Mouse (Mus musculus) brown adipose tissue, adult 24 weeks (tissue): ENCODE data around the gene Dpf1. TPM values are rescaled to one million over a fixed set of nuclear protein-coding genes. Genes with fewer than 3 reads are reported as not detected.

ENCODE experiments used
- H3K27ac ChIP-seq: fragments of 200-500 bp; replicated peaks from 2 replicates; pipeline ENCODE4 v1.5.1; 2012; ENCODE audit warnings: low read depth, mild to moderate bottlenecking, low read length
- H3K4me1 ChIP-seq: fragments of 200-500 bp; 2 replicates; pipeline ENCODE4 v1.6.1; 2012; ENCODE audit warnings: low read length, mixed read lengths; ENCODE audit not compliant: control insufficient read depth, insufficient read depth, insufficient read length
- H3K4me3 ChIP-seq: fragments of 200-500 bp; 2 replicates; pipeline ENCODE4 v1.5.1; 2012; ENCODE audit warnings: low read depth, mild to moderate bottlenecking, low read length, moderate library complexity; ENCODE audit not compliant: insufficient read depth
- polyA plus RNA-seq: library from polyadenylated mRNA; stranded (reverse); fragments of >200 nt; gene quantifications from 2 replicates; pipeline ENCODE4 v1.2.4, GENCODE M21; 2012; ENCODE audit not compliant: missing spikeins, insufficient read depth, insufficient read length

Dpf1 gene
- not detected in 2 replicates for polyA plus RNA-seq

- no peak within 1 kb of the TSS for H3K27ac ChIP-seq
- peaks cover 3% of the 10 kb centered on the region for H3K4me1 ChIP-seq
- peak within 1 kb of the TSS; percentile 39; the same call in 1 of the 2 replicates for H3K4me3 ChIP-seq
Observed at GRCm38 (mm10) chr7:29303738-29304462, at the start of gene Dpf1. Dpf1 (plus strand) TSS chr7:29303951.

DNA sequence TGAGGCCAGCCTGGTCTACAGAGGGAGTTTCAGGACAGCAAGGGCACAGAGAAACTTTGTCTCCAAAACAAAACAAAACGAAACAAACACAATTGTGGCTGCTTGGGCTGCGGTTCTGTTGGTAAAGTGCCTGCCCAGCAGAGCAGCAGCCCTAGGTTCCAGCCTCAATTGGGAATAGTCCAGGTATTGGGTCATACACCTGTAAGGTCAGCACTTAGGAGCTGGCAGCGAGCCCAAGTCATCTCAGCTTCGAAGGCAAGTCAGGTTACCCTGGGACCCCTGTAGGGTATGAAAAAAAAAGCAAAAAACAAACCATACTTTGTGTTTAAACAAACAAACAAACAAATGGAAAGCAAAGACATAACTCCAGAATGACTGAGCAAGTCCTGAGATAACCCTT is 47.9 kb upstream of the Dpf1 start:
- H3K27ac ChIP-seq: no peak overlapping the region
- no peaks in the 10 kb centered on the region for H3K4me1 ChIP-seq
- H3K4me3 ChIP-seq: no peak overlapping the region

- no peak overlapping the region for H3K27ac ChIP-seq
- H3K4me1 ChIP-seq: no peaks in the 10 kb centered on the region
Observed at GRCm38 (mm10) chr7:29257368-29257767, 46.4 kb upstream of the Dpf1 start.

GRCm38 (mm10) chr7:29259781-29260730 is 43.7 kb upstream of the Dpf1 start:
- H3K4me1 ChIP-seq: no peaks in the 10 kb centered on the region
- no peak overlapping the region for H3K4me3 ChIP-seq
- H3K27ac ChIP-seq: no peak overlapping the region

More at GRCm38 (mm10) chr7:29257368-29257767, 46.4 kb upstream of the Dpf1 start:
- H3K4me3 ChIP-seq: no peak overlapping the region

GRCm38 (mm10) chr7:29262151-29262550 is 41.6 kb upstream of the Dpf1 start:
- Histone ChIP-seq H3K4me3 (no peak overlapping the region), H3K27ac (no peak overlapping the region), H3K4me1 (no peaks in the 10 kb centered on the region)

GRCm38 (mm10) chr7:29263831-29264230 is 39.9 kb upstream of the Dpf1 start:
- no peak overlapping the region for H3K27ac ChIP-seq

DNA sequence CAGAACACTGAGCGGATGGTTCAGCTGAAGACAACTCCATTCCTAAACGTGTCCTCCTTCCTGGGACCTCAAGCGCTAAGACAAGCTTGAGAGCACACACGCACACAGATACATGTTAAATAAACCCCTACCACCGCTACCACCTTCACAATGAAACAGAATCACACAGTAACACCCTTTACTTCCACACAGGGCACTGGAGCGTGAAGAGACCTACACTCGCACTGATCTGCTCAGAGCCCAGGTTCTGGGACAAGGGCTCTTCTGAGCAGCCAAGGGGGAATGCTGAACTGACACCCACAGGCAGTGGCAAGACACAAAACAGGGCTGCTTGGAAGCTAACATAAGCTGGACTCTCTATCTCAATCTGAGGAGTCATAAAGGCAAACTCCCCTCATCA is 38.1 kb upstream of the Dpf1 start:
- H3K27ac ChIP-seq: no peak overlapping the region
- no peak overlapping the region for H3K4me3 ChIP-seq
- no peaks in the 10 kb centered on the region for H3K4me1 ChIP-seq

More at GRCm38 (mm10) chr7:29263831-29264230, 39.9 kb upstream of the Dpf1 start:
- H3K4me1 ChIP-seq: no peaks in the 10 kb centered on the region
- H3K4me3 ChIP-seq: no peak overlapping the region

- no peaks in the 10 kb centered on the region; the same call in 1 of the 2 replicates for H3K4me1 ChIP-seq
- H3K27ac ChIP-seq: no peak overlapping the region
- H3K4me3 ChIP-seq: no peak overlapping the region
Observed at GRCm38 (mm10) chr7:29266931-29267330, 36.8 kb upstream of the Dpf1 start.

- no peak overlapping the region for H3K4me3 ChIP-seq
- no peak overlapping the region for H3K27ac ChIP-seq
- H3K4me1 ChIP-seq: no peaks in the 10 kb centered on the region; the same call in 1 of the 2 replicates
Observed at GRCm38 (mm10) chr7:29270445-29270844, 33.3 kb upstream of the Dpf1 start.

DNA sequence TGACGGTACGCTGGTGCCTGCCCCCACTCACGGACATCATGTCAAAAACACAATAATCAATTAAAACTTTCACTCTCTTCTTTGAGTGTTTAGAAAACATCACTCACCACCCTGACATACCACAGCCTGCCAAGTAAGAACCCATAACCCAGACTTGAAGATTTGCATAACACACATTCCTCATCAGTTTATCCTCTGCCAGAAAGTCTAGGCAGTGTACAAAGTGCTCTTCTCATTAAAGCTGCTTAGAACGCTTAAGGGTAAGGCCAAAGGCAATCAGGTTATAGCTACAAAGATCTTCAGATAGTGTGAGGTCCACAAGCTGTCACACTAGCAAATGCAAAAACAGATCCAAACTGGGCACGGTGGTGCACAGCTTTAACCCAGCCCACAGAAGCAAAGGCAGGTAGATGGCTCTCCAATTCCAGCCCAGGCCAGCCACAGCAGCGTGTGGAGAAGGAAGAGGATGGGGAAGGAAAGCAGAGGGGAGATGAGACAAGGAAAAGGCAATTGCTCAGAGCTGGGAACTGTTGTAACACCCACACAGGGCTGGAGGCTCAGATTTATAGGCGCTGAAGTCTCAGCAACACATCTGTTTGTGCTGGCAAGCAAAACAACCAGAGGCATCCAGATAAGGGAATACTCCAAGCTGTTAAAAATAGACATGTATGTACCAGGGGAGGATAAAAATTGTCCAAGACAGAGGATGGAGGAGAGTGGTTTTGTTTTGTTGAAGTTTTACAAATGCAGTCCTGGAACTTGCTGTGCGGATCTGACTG is 31.9 kb upstream of the Dpf1 start:
- Histone ChIP-seq H3K27ac (no peak overlapping the region), H3K4me3 (no peak overlapping the region)

GRCm38 (mm10) chr7:29276715-29277114 is 27.0 kb upstream of the Dpf1 start:
- Histone ChIP-seq H3K4me3 (no peak overlapping the region), H3K4me1 (no peaks in the 10 kb centered on the region; the same call in 1 of the 2 replicates), H3K27ac (peak overlapping the region; percentile 56; the same call in 1 of the 2 replicates)

More for the DNA sequence above, 31.9 kb upstream of the Dpf1 start:
- H3K4me1 ChIP-seq: no peaks in the 10 kb centered on the region; the same call in 1 of the 2 replicates

DNA sequence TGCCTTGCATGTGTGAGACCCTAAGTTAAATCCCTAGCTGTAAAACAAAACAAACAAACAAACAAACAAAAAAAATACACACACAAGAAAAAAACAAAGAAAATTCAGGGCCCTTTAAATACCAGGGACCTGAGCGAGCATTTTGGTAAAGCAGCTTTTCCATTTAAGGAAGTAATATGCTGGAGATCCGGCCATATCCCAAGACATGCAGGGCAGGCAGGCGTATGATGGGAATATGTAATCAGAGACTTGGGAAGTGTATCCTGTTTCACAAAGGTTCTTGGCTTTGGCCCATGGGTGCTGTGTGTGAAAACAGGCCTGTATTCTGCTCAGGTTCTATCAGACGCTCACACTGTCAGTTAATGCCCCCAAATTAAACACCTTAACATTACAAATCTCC is 26.2 kb upstream of the Dpf1 start:
- Histone ChIP-seq H3K4me1 (no peaks in the 10 kb centered on the region), H3K4me3 (no peak overlapping the region), H3K27ac (peak overlapping the region; percentile 56; the same call in 1 of the 2 replicates)

GRCm38 (mm10) chr7:29279261-29279660 is 24.5 kb upstream of the Dpf1 start:
- Histone ChIP-seq H3K4me1 (no peaks in the 10 kb centered on the region), H3K4me3 (no peak overlapping the region), H3K27ac (no peak overlapping the region)

GRCm38 (mm10) chr7:29279924-29280323 is 23.8 kb upstream of the Dpf1 start:
- Histone ChIP-seq H3K4me3 (no peak overlapping the region), H3K27ac (0 out of 2 replicates have a peak overlapping the region, but pooled peaks have one; percentile 8), H3K4me1 (no peaks in the 10 kb centered on the region)
